Mouse (Mus musculus) heart, adult 2 months (tissue): ENCODE measurements around the gene Eepd1. TPM values are rescaled to one million over a fixed set of nuclear protein-coding genes. Genes with fewer than 3 reads are reported as not detected.
A peak's percentile ranks its signal among the peaks of the same experiment; 100 is the strongest.

Experiments used
- DNase-seq, 2 experiments: peaks; one replicate each; pipeline ENCODE4 v3.0.0; 2021
- H3K27ac ChIP-seq: fragments of 200-600 bp; 2 replicates; pipeline ENCODE4 v1.8.1; 2022
- H3K27me3 ChIP-seq: fragments of 200-500 bp; 2 replicates; pipeline ENCODE4 v1.6.1; 2012; ENCODE audit warnings: mild to moderate bottlenecking, low read length, inconsistent platforms, mixed read lengths; ENCODE audit not compliant: control insufficient read depth, insufficient read depth
- H3K36me3 ChIP-seq: fragments of 200-500 bp; 2 replicates; pipeline ENCODE4 v1.6.1; 2012; ENCODE audit warnings: low read length, inconsistent platforms; ENCODE audit not compliant: control insufficient read depth, insufficient read depth
- H3K4me1 ChIP-seq: fragments of 200-500 bp; 2 replicates; pipeline ENCODE4 v1.6.1; 2011; ENCODE audit warnings: low read length; ENCODE audit not compliant: control insufficient read depth, insufficient read depth
- H3K4me3 ChIP-seq: fragments of 200-600 bp; 2 replicates; pipeline ENCODE4 v1.8.1; 2022
- H3K79me2 ChIP-seq: fragments of 200-500 bp; replicated peaks from 2 replicates; pipeline ENCODE4 v1.6.1; 2012; ENCODE audit warnings: mild to moderate bottlenecking, inconsistent platforms, low read length, moderate library complexity, mixed read lengths; ENCODE audit not compliant: control insufficient read depth, insufficient read depth
- H3K9ac ChIP-seq: fragments of 200-500 bp; 2 replicates; pipeline ENCODE4 v1.6.1; 2012; ENCODE audit warnings: low read depth, mild to moderate bottlenecking, control low read depth, inconsistent platforms, low read length, mixed read lengths
- CTCF ChIP-seq: fragments of 200-600 bp; IDR thresholded peaks from 2 replicates; pipeline ENCODE4 v1.8.1; 2022; ENCODE audit warnings: antibody characterized with exemption, mild to moderate bottlenecking, moderate library complexity
- EP300 ChIP-seq: fragments of 200-500 bp; IDR thresholded peaks from 2 replicates; pipeline ENCODE4 v1.6.1; 2011; ENCODE audit warnings: low read depth, low read length, control low read depth; ENCODE audit not compliant: insufficient read depth
- POLR2A ChIP-seq: fragments of 200-500 bp; IDR thresholded peaks from 2 replicates; pipeline ENCODE4 v1.6.1; 2011; ENCODE audit warnings: mild to moderate bottlenecking, low read depth, low read length, control low read depth; ENCODE audit not compliant: insufficient read depth
- WGBS: fragments of 180-500 bp; shearing (Covaris S2); methylation state at CpG from one replicate; pipeline ENCODE4 v1.1.7; 2018; 5-methylcytosine and 5-hydroxymethylcytosine counted together
- intact Hi-C: fragments of 180-260 bp; cut with DNase I; formaldehyde crosslinking; loops from one replicate; pipeline ENCODE4 v1.15.1; 2025
- polyA plus RNA-seq: library from polyadenylated mRNA; depleted of rRNA; stranded (reverse); fragments of >200 nt; gene quantifications from 2 replicates; pipeline ENCODE4 v1.2.3, GENCODE M21; 2012
- total RNA-seq, 2 experiments: library from RNA; stranded (reverse); gene quantifications; 2 replicates each; pipeline ENCODE4 v1.2.3; 2021

Gene Eepd1
- total and polyA plus RNA-seq, 3 experiments = 16.7 to 23.3 (median 18.9) TPM

DNA sequence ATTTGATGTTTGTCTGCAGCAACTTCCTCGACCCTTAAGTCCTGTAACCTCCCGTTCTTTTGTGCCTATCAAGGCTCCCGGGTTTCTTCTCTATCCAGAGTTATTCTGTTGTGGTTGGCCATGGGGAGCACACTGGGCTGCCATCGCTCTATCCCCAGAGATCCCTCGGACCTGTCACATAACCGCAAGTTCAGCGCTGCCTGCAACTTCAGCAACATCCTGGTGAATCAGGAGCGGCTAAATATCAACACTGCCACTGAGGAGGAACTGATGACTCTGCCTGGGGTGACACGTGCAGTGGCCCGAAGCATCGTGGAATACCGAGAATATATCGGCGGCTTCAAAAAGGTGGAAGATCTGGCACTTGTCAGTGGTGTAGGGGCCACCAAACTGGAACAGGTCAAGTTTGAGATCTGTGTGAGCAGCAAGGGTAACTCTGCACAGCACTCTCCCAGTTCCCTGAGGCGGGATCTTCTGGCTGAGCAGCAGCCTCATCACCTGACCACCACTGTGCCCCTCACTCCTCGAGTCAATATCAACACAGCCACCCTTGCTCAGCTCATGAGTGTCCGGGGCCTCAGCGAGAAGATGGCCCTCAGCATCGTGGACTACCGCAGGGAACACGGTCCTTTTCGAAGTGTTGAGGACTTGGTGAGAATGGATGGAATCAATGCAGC, 1.1 kb downstream of the Eepd1 start:
- H3K4me1 ChIP-seq = peaks cover 23% of the 10 kb centered on the region
- DNase-seq = peak in 1 of 2 experiments; percentile 56
- 25% methylated on average over 22 of the region's 22 CpGs for WGBS

DNA sequence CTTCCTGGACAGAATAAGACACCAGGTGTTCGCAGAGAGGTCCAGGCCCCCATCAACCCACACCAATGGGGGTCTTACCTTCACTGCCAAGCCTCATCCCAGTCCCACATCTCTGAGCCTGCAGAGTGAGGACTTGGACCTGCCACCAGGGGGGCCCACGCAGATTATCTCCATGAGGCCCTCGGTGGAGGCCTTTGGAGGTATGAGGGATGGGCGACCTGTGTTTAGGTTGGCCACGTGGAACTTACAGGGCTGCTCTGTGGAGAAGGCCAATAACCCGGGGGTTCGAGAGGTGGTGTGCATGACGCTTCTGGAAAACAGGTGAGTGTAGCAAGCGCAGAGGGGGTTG, 1.6 kb downstream of the Eepd1 start:
- intact Hi-C loops = loop anchor here (2.0 to 5.0 kb wide), 5 partner anchors 89 to 331 kb away; partner anchors contain the start of genes Herpud2 and Sept7
- Histone ChIP-seq H3K4me3 (peak overlapping the region; percentile 95), H3K9ac (peak overlapping the region; percentile 59), H3K4me1 (peaks cover 25% of the 10 kb centered on the region), H3K27me3 (no peaks in the 10 kb centered on the region), H3K27ac (peak overlapping the region; percentile 91), H3K36me3 (peaks cover 10% of the 10 kb centered on the region), H3K79me2 (0 out of 2 replicates have a peak, but pooled peaks cover 2% of the 10 kb centered on the region)
- 50% methylated on average over 9 of the region's 9 CpGs for WGBS
- TF ChIP-seq POLR2A (no peak), CTCF (peak; percentile 59), EP300 (no peak)
- DNase-seq = no peak

More for the DNA sequence above, 1.1 kb downstream of the Eepd1 start:
- TF ChIP-seq POLR2A = no peak
- no peak for TF ChIP-seq EP300
- no peak for TF ChIP-seq CTCF
- no peaks in the 10 kb centered on the region for H3K27me3 ChIP-seq
- H3K27ac ChIP-seq = peak overlapping the region; percentile 91
- H3K9ac ChIP-seq = peak overlapping the region; percentile 59
- intact Hi-C loops = loop anchor here (2.0 to 5.0 kb wide), 5 partner anchors 90 to 330 kb away; partner anchors contain the start of genes Herpud2 and Sept7
- 0 out of 2 replicates have a peak, but pooled peaks cover 2% of the 10 kb centered on the region for H3K79me2 ChIP-seq
- peaks cover 10% of the 10 kb centered on the region for H3K36me3 ChIP-seq
- peak overlapping the region; percentile 95 for H3K4me3 ChIP-seq

GRCm38 (mm10) chr9:25483931-25484618, 2.7 kb downstream of the Eepd1 start:
- DNase-seq = no peak
- Histone ChIP-seq H3K9ac (peak overlapping the region; percentile 34), H3K27ac (peak overlapping the region; percentile 91), H3K4me1 (peaks cover 27% of the 10 kb centered on the region), H3K79me2 (0 out of 2 replicates have a peak, but pooled peaks cover 2% of the 10 kb centered on the region), H3K27me3 (no peaks in the 10 kb centered on the region), H3K36me3 (peaks cover 11% of the 10 kb centered on the region), H3K4me3 (peak overlapping the region; percentile 95)
- intact Hi-C loops = loop anchor here (2.0 to 5.0 kb wide), 5 partner anchors 88 to 332 kb away; partner anchors contain the start of genes Herpud2 and Sept7
- WGBS = 25% methylated on average over 9 of the region's 9 CpGs
- TF ChIP-seq POLR2A (no peak), EP300 (no peak), CTCF (no peak)

DNA sequence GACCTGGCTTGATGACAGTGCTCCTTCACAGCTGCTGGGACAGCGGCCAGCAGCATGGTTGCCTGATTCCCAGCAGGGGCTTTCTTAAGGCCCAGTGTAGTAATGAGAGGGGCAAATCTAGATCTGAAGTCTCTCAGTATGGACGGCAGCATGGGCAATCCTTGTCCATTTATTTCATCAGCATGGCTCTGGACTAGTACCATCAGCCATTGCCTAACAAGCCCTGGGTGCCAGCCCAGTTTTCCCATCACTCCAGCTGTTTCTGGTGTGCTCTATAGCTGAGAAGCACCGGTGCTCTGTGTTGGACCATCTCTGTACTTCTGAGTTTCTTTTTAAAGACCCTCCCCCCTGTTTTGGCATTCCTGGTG, 3.3 kb downstream of the Eepd1 start:
- intact Hi-C loops = loop anchor here (5.0 kb wide), 4 partner anchors 88 to 332 kb away; partner anchors contain the start of genes Herpud2 and Sept7
- peak overlapping the region; percentile 95 for H3K4me3 ChIP-seq
- H3K27ac ChIP-seq = peak overlapping the region; percentile 91
- peak overlapping the region; percentile 34 for H3K9ac ChIP-seq
- WGBS = 10% methylated on average over 3 of the region's 3 CpGs
- H3K27me3 ChIP-seq = no peaks in the 10 kb centered on the region
- DNase-seq = peak; percentile 42 to 62
- peaks cover 28% of the 10 kb centered on the region for H3K4me1 ChIP-seq
- TF ChIP-seq POLR2A (no peak), EP300 (no peak), CTCF (no peak)
- H3K79me2 ChIP-seq = 0 out of 2 replicates have a peak, but pooled peaks cover 2% of the 10 kb centered on the region
- peaks cover 15% of the 10 kb centered on the region for H3K36me3 ChIP-seq

DNA sequence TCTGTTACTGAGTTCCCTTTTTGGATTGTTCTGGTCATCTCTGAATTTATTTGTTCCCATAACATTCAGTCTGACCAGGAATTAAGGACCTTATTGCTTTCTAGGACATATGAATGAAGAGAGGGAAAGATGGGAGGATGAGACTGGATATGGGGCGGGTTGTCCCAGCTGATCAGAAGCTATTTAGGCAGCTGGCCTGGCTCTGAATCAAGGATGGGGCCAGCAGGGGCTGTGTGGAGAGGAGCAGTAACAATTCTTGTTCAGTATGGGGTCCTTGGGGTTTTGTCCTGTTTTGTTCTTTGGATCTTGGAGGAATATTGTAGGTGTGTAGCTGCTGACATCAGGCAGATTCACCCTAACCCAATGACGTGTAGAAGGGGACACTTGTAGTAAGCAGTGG, 3.7 kb downstream of the Eepd1 start:
- intact Hi-C loops = loop anchor here (5.0 kb wide), 1 partner anchor 72 kb away; no protein-coding TSS in a partner anchor
- H3K79me2 ChIP-seq = 0 out of 2 replicates have a peak, but pooled peaks cover 2% of the 10 kb centered on the region
- TF ChIP-seq EP300 (no peak), POLR2A (no peak), CTCF (no peak)
- peak overlapping the region; percentile 95 for H3K4me3 ChIP-seq
- 38% methylated on average over 2 of the region's 2 CpGs for WGBS
- DNase-seq = no peak
- peak overlapping the region; percentile 56 for H3K9ac ChIP-seq
- peaks cover 29% of the 10 kb centered on the region for H3K4me1 ChIP-seq
- peak overlapping the region; percentile 91 for H3K27ac ChIP-seq
- H3K36me3 ChIP-seq = peaks cover 15% of the 10 kb centered on the region
- no peaks in the 10 kb centered on the region for H3K27me3 ChIP-seq
